Mouse (Mus musculus) thymus, postnatal 25 days (tissue): Measurements from ENCODE around the gene Chrd.

Experiments used
- DNase-seq: peaks from one replicate; pipeline ENCODE4 v3.0.0; 2022

Gene Chrd

DNA sequence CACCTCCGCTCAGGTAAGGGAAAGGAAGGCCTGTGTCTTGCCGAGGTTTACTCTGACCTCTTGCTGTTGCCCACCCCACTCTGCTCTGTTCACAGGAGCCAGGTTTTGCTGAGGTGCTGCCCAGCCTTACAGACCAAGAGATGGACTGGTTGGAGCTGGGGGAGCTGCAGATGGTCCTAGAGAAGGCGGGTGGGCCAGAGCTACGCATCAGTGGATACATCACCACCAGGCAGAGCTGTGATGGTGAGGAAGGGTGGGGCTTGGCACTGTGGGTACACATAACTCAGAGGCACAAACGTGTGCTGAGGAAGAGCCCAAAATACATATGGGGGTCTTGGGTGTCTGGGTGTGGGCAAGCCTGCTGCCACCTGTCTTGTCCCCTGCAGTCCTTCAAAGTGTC is 2.7 kb downstream of the Chrd start:
- no peak for DNase-seq

DNA sequence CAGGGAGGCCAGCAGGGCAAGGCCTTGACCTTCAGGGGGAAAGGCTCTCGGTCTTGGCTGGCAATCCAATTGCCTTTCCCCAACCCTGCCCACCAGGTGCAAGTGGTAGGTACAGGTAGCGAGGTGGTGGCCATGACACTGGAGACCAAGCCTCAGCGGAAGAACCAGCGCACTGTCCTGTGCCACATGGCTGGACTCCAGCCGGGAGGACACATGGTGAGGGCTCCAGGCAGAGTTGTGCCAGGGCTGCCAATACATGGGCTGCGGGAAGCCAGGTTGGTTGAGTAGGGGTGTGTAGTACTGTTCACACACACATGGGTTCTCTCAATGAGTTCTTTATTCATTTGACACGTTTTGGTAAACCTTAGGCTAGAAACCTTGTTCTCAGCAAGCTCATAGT is 3.2 kb downstream of the Chrd start:
- no peak for DNase-seq

GRCm38 (mm10) chr16:20736823-20737222 is 3.9 kb downstream of the Chrd start:
- no peak for DNase-seq

GRCm38 (mm10) chr16:20739845-20740244 is 6.9 kb downstream of the Chrd start:
- DNase-seq = no peak

DNA sequence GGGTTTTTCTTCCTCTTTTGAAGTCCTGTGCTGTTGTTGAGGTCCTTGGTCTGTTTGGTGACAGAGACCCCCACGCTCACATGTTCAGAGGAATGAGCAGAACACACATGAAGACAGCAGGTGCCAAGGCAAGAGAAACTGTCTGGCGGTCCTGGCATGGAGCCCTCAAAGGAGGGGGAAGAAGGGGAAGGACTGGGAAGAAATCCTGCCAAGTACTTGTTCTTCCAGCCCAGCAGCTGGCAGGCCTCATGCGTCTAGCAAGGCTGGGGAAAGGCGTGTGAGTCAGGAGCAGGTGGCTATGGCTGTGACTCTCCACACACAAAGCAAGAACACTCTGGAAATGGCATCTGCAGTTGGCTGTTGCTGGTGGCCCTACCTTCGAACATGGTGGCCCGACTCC is 13.7 kb downstream of the Chrd start:
- no peak for DNase-seq

DNA sequence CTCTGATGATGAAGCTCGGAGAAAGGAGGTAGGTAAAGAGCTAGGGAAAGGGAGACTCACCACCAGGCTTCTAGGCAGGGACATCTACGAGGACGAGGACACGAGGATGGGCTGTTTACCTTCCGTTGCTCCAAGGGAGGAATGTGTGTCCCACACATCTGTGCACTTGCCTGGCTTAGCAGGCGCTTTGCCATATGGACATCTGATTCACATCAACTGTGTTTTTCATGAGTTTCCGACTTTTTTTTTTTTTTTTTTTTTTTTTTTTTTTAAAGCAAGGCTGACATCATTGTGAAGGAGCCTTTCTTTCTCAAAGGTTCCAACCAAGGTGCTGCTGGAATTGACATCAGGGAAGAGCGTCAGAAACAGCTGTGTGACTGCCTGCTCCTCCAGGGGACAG is 17.6 kb downstream of the Chrd start:
- DNase-seq = no peak

- no peak for DNase-seq
Measured at GRCm38 (mm10) chr16:20756052-20756451, 23.1 kb downstream of the Chrd start.

- no peak for DNase-seq
Measured at GRCm38 (mm10) chr16:20757385-20757784, 24.5 kb downstream of the Chrd start.

DNA sequence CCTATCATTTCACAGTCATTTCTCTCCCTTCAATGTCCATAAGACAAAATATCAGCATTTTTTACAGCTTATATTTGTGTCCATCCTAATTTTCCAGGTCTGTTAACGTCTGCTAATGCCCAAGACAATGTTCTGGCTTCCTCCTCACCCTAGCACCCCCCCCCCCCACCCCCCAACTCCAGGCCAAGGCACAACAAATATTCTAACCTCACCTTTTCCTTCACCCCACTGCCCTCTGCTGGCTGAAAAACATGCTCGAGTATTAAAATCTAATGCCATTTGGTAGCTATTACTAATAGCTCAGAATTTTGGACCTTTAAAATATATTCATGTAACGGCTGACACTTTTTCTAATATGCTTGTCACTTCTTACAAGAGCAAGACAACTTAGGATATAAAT is 28.8 kb downstream of the Chrd start:
- DNase-seq = peak; percentile 26

GRCm38 (mm10) chr16:20765244-20765643 is 32.3 kb downstream of the Chrd start:
- DNase-seq = peak; percentile 52

GRCm38 (mm10) chr16:20775021-20775420 is 42.1 kb downstream of the Chrd start:
- no peak for DNase-seq

DNA sequence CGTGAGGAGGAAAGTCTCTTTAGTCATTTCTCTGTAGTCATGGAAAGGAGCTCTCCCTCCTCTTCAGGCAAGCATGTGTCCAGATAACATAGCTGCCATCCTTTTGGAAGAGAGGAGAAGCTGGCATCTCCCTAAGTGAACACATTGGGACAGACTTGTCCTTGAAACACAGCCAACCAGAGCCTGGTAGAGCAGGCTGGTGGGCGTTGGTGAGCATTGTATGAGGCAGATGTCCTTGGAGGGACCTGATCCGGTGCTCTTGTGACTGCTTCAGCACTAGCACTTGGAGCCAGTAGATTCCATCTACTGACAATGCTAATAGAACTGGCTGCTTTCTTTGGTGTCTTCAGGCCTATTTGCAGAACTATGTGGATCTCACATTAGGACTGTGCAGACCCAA is 46.9 kb downstream of the Chrd start:
- no peak for DNase-seq

- DNase-seq = no peak
Measured at GRCm38 (mm10) chr16:20781101-20781630, 48.2 kb downstream of the Chrd start.

DNA sequence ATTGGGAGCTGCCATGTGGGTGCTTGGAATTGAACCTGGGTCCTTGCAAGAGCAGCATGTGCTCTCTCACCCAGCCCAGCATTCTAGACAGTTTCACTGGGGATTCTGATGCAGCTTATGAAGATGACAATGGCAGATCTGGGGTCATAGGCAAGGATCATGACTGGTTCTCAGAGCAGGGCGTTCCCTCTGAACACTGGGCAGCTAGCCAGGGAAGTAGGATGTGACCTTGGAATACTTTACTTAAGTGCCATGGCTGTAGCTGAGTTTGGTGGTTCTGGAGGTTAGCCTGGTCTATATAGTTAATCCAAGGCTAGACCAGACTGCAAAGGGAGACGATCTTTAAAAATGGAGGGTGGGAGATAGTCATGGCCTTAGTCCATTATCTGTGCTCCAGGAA is 51.0 kb downstream of the Chrd start:
- DNase-seq = no peak

DNA sequence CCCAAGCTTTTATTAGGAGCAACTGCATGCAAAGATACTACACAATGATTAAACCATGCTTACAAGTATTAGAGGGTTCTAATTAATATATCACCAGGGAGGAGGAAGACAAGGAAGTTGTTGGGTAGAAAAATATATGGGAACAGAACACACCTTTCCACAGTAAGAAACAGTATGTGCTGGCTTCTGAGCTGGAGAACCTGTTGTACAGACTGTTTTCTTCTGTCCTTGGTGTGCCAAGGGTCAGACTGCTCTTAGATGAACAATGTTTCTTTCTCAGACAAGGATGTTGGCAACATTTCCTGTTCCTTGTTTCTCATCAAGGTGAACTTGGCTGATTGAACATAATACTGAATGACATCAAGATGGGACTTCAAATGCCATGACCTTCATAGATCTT is 51.8 kb downstream of the Chrd start:
- DNase-seq = no peak

- no peak for DNase-seq
Measured at GRCm38 (mm10) chr16:20786556-20786955, 53.6 kb downstream of the Chrd start.

DNA sequence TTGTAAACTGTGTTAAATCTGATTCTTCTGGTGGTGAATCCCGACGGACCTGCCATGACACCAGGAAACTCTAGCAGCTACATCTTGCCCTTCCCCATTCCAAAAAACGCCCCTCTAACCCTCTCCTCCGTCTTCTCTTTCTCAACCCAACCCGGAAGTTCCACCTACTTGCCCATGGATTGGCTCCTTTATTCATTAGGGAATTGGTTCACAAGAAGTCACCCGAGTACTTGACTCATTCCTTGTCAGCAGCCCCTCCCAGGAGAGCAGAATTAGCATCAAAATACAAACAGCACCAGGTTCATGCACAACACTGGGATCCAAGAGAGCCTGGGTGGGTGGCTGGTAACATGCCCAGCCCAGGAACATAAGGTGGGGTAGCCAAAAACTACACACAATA is 58.9 kb downstream of the Chrd start:
- DNase-seq = no peak
